Mouse (Mus musculus): ENCODE data around the gene Camsap1. TPM values are rescaled to one million over a fixed set of nuclear protein-coding genes. Genes with fewer than 3 reads are reported as not detected.

Camsap1 gene
- polyA plus RNA-seq, 1 experiment, result 12.2 TPM

- H3K79me3 ChIP-seq (ENCODE audit: low read depth), result no peaks in the 10 kb centered on the region
- H3K79me2 ChIP-seq (ENCODE audit: control insufficient read depth, insufficient read depth), result peaks cover 8% of the 10 kb centered on the region
- H3K4me3 ChIP-seq (ENCODE audit: insufficient read depth, poor library complexity, severe bottlenecking), result no peak overlapping the region
- H3K36me3 ChIP-seq (ENCODE audit: control insufficient read depth, insufficient read depth), result peaks cover 50% of the 10 kb centered on the region
- no peaks in the 10 kb centered on the region for H3K27me3 ChIP-seq (ENCODE audit: control insufficient read depth, insufficient read depth, insufficient read length)
- H3ac ChIP-seq (ENCODE audit: control insufficient read depth, insufficient read length, low read depth), result no peak overlapping the region
- TF ChIP-seq FOSL1 (IDR thresholded peaks at IDR 0.05; ENCODE audit: insufficient read depth, low read length, poor library complexity, severe bottlenecking), result no peak
- TF ChIP-seq CEBPB (IDR thresholded peaks at IDR 0.05; ENCODE audit: low read depth), result no peak
- TF ChIP-seq MYOG (IDR thresholded peaks at IDR 0.05; ENCODE audit: control insufficient read depth, extremely low read depth, insufficient read length), result no peak
- no peak for TF ChIP-seq CTCF (IDR thresholded peaks at IDR 0.05; ENCODE audit: control insufficient read depth, insufficient read depth, insufficient read length)
- no peak for TF ChIP-seq MYOD1 (IDR thresholded peaks at IDR 0.05; ENCODE audit: control insufficient read depth, insufficient read length, low read depth)
- no peak for TF ChIP-seq USF1 (IDR thresholded peaks at IDR 0.05; ENCODE audit: low read depth)
Measured at GRCm38 (mm10) chr2:25949291-25949690, 33.8 kb downstream of the Camsap1 start.

- Histone ChIP-seq H3ac (ENCODE audit: control insufficient read depth, insufficient read length, low read depth) (no peak overlapping the region), H3K36me3 (ENCODE audit: control insufficient read depth, insufficient read depth) (peaks cover 53% of the 10 kb centered on the region), H3K4me3 (ENCODE audit: insufficient read depth, poor library complexity, severe bottlenecking) (no peak overlapping the region), H3K79me2 (ENCODE audit: control insufficient read depth, insufficient read depth) (no peaks in the 10 kb centered on the region), H3K79me3 (ENCODE audit: low read depth) (no peaks in the 10 kb centered on the region), H3K27me3 (ENCODE audit: control insufficient read depth, insufficient read depth, insufficient read length) (no peaks in the 10 kb centered on the region)
- no peak for TF ChIP-seq CEBPB (IDR thresholded peaks at IDR 0.05; ENCODE audit: low read depth)
- no peak for TF ChIP-seq FOSL1 (IDR thresholded peaks at IDR 0.05; ENCODE audit: insufficient read depth, low read length, poor library complexity, severe bottlenecking)
- TF ChIP-seq CTCF (IDR thresholded peaks at IDR 0.05; ENCODE audit: control insufficient read depth, insufficient read depth, insufficient read length), result no peak
- TF ChIP-seq MYOG (IDR thresholded peaks at IDR 0.05; ENCODE audit: control insufficient read depth, extremely low read depth, insufficient read length), result no peak
- TF ChIP-seq USF1 (IDR thresholded peaks at IDR 0.05; ENCODE audit: low read depth), result no peak
- TF ChIP-seq MYOD1 (IDR thresholded peaks at IDR 0.05; ENCODE audit: control insufficient read depth, insufficient read length, low read depth), result no peak
- TF ChIP-seq MAX (IDR thresholded peaks at IDR 0.05), result no peak
Measured at GRCm38 (mm10) chr2:25947950-25948349, 35.1 kb downstream of the Camsap1 start.

- TF ChIP-seq CTCF (IDR thresholded peaks at IDR 0.05; ENCODE audit: control insufficient read depth, insufficient read depth, insufficient read length) (no peak), CEBPB (IDR thresholded peaks at IDR 0.05; ENCODE audit: low read depth) (no peak), MAX (IDR thresholded peaks at IDR 0.05) (no peak), FOSL1 (IDR thresholded peaks at IDR 0.05; ENCODE audit: insufficient read depth, low read length, poor library complexity, severe bottlenecking) (no peak), MYOD1 (IDR thresholded peaks at IDR 0.05; ENCODE audit: control insufficient read depth, insufficient read length, low read depth) (no peak), MYOG (IDR thresholded peaks at IDR 0.05; ENCODE audit: control insufficient read depth, extremely low read depth, insufficient read length) (no peak), USF1 (IDR thresholded peaks at IDR 0.05; ENCODE audit: low read depth) (no peak)
- H3K36me3 ChIP-seq (ENCODE audit: control insufficient read depth, insufficient read depth), result peaks cover 66% of the 10 kb centered on the region
Measured at GRCm38 (mm10) chr2:25943822-25944221, 39.3 kb downstream of the Camsap1 start.

GRCm38 (mm10) chr2:25940503-25940902 is 42.6 kb downstream of the Camsap1 start:
- Histone ChIP-seq H3K4me3 (ENCODE audit: insufficient read depth, poor library complexity, severe bottlenecking) (no peak overlapping the region), H3ac (ENCODE audit: control insufficient read depth, insufficient read length, low read depth) (no peak overlapping the region), H3K79me3 (ENCODE audit: low read depth) (no peaks in the 10 kb centered on the region), H3K27me3 (ENCODE audit: control insufficient read depth, insufficient read depth, insufficient read length) (no peaks in the 10 kb centered on the region), H3K36me3 (ENCODE audit: control insufficient read depth, insufficient read depth) (peaks cover 82% of the 10 kb centered on the region), H3K79me2 (ENCODE audit: control insufficient read depth, insufficient read depth) (no peaks in the 10 kb centered on the region)
- TF ChIP-seq FOSL1 (IDR thresholded peaks at IDR 0.05; ENCODE audit: insufficient read depth, low read length, poor library complexity, severe bottlenecking) (no peak), CTCF (IDR thresholded peaks at IDR 0.05; ENCODE audit: control insufficient read depth, insufficient read depth, insufficient read length) (no peak), MYOD1 (IDR thresholded peaks at IDR 0.05; ENCODE audit: control insufficient read depth, insufficient read length, low read depth) (no peak), MAX (IDR thresholded peaks at IDR 0.05) (no peak), MYOG (IDR thresholded peaks at IDR 0.05; ENCODE audit: control insufficient read depth, extremely low read depth, insufficient read length) (no peak), USF1 (IDR thresholded peaks at IDR 0.05; ENCODE audit: low read depth) (no peak), CEBPB (IDR thresholded peaks at IDR 0.05; ENCODE audit: low read depth) (no peak)

More at GRCm38 (mm10) chr2:25943822-25944221, 39.3 kb downstream of the Camsap1 start:
- no peaks in the 10 kb centered on the region for H3K79me2 ChIP-seq (ENCODE audit: control insufficient read depth, insufficient read depth)
- H3K4me3 ChIP-seq (ENCODE audit: insufficient read depth, poor library complexity, severe bottlenecking), result no peak overlapping the region
- H3K27me3 ChIP-seq (ENCODE audit: control insufficient read depth, insufficient read depth, insufficient read length), result no peaks in the 10 kb centered on the region
- H3ac ChIP-seq (ENCODE audit: control insufficient read depth, insufficient read length, low read depth), result no peak overlapping the region
- H3K79me3 ChIP-seq (ENCODE audit: low read depth), result no peaks in the 10 kb centered on the region

GRCm38 (mm10) chr2:25931249-25931859 is 51.7 kb downstream of the Camsap1 start:
- no peak overlapping the region for H3ac ChIP-seq (ENCODE audit: control insufficient read depth, insufficient read length, low read depth)
- H3K27me3 ChIP-seq (ENCODE audit: control insufficient read depth, insufficient read depth, insufficient read length), result no peaks in the 10 kb centered on the region
- no peaks in the 10 kb centered on the region for H3K79me3 ChIP-seq (ENCODE audit: low read depth)
- TF ChIP-seq MYOG (IDR thresholded peaks at IDR 0.05; ENCODE audit: control insufficient read depth, extremely low read depth, insufficient read length) (no peak), MAX (IDR thresholded peaks at IDR 0.05) (no peak)
- no peaks in the 10 kb centered on the region for H3K79me2 ChIP-seq (ENCODE audit: control insufficient read depth, insufficient read depth)
- H3K4me3 ChIP-seq (ENCODE audit: insufficient read depth, poor library complexity, severe bottlenecking), result no peak overlapping the region
- peaks cover 93% of the 10 kb centered on the region for H3K36me3 ChIP-seq (ENCODE audit: control insufficient read depth, insufficient read depth)

- Histone ChIP-seq H3K36me3 (ENCODE audit: control insufficient read depth, insufficient read depth) (peaks cover 62% of the 10 kb centered on the region), H3K27me3 (ENCODE audit: control insufficient read depth, insufficient read depth, insufficient read length) (no peaks in the 10 kb centered on the region), H3K79me3 (ENCODE audit: low read depth) (no peaks in the 10 kb centered on the region)
Measured at GRCm38 (mm10) chr2:25927821-25928220, 55.3 kb downstream of the Camsap1 start.

More at GRCm38 (mm10) chr2:25927821-25928220, 55.3 kb downstream of the Camsap1 start:
- Histone ChIP-seq H3K79me2 (ENCODE audit: control insufficient read depth, insufficient read depth) (no peaks in the 10 kb centered on the region), H3K4me3 (ENCODE audit: insufficient read depth, poor library complexity, severe bottlenecking) (no peak overlapping the region), H3ac (ENCODE audit: control insufficient read depth, insufficient read length, low read depth) (no peak overlapping the region)
- TF ChIP-seq USF1 (IDR thresholded peaks at IDR 0.05; ENCODE audit: low read depth), result no peak
- TF ChIP-seq FOSL1 (IDR thresholded peaks at IDR 0.05; ENCODE audit: insufficient read depth, low read length, poor library complexity, severe bottlenecking), result no peak
- no peak for TF ChIP-seq CEBPB (IDR thresholded peaks at IDR 0.05; ENCODE audit: low read depth)
- no peak for TF ChIP-seq MYOD1 (IDR thresholded peaks at IDR 0.05; ENCODE audit: control insufficient read depth, insufficient read length, low read depth)
- TF ChIP-seq MAX (IDR thresholded peaks at IDR 0.05), result no peak
- no peak for TF ChIP-seq CTCF (IDR thresholded peaks at IDR 0.05; ENCODE audit: control insufficient read depth, insufficient read depth, insufficient read length)
- no peak for TF ChIP-seq MYOG (IDR thresholded peaks at IDR 0.05; ENCODE audit: control insufficient read depth, extremely low read depth, insufficient read length)

Measured in C2C12 (cell line).